8 mouse cellular contexts compared by ENCODE assay signal in genomic region chr2:117119291-117120245, GRCm38 (mm10). TPM values are rescaled to one million over a fixed set of nuclear protein-coding genes. Genes with fewer than 3 reads are reported as not detected.
A peak's percentile ranks its signal among the peaks of the same experiment; 100 is the strongest.
DNase-seq lines count a peak whose midpoint lies in the region; ATAC-seq and TF ChIP-seq lines count a peak whose summit lies in the region.

No protein-coding gene starts in this region.

- H3K36me3 ChIP-seq in hindbrain, postnatal 0 days (ENCODE audit: insufficient read depth, low read length) = no peaks in the 10 kb centered on the region

- WGBS in hindbrain, postnatal 0 days = 4% methylated on average over 30 of the region's 30 CpGs

- no peak for TF ChIP-seq CTCF in hindbrain, postnatal 0 days (IDR thresholded peaks at IDR 0.05; ENCODE audit: low read depth)
- TF ChIP-seq CTCF in left cerebral cortex, adult 2 months (IDR thresholded peaks at IDR 0.05) = no peak

- H3K27me3 ChIP-seq in hindbrain, postnatal 0 days (ENCODE audit: insufficient read depth, low read length) = no peaks in the 10 kb centered on the region

- peak overlapping the region; percentile 98 for H3K4me3 ChIP-seq in hindbrain, postnatal 0 days (ENCODE audit: low read length)
- peak overlapping the region; percentile 93 for H3K4me3 ChIP-seq in left cerebral cortex, adult 2 months

- peak; percentile 33 for ATAC-seq in common myeloid progenitor, adult 5-6 weeks (replicated peaks; ENCODE audit: low read depth, poor library complexity, severe bottlenecking)
- peak; percentile 44 for ATAC-seq in hindbrain, postnatal 0 days

- intact Hi-C loops in left cerebral cortex, adult 2 months (cut with DNase I) = loop anchor here (1.0 to 5.0 kb wide), 7 partner anchors 61 to 219 kb away; no protein-coding TSS in a partner anchor

- peak overlapping the region; percentile 99 for H3K27ac ChIP-seq in hindbrain, postnatal 0 days
- peak overlapping the region; percentile 100 for H3K27ac ChIP-seq in left cerebral cortex, adult 2 months

- 0 out of 2 replicates have a peak, but pooled peaks cover 5% of the 10 kb centered on the region for H3K4me1 ChIP-seq in hindbrain, postnatal 0 days (ENCODE audit: insufficient read depth, low read length)

- peak overlapping the region; percentile 100 for H3K9ac ChIP-seq in hindbrain, postnatal 0 days (replicated peaks; ENCODE audit: low read length)

- H3K4me2 ChIP-seq in hindbrain, postnatal 0 days (ENCODE audit: low read depth, low read length) = peak overlapping the region; percentile 66

- peak; percentile 86 for DNase-seq in adipocyte (ENCODE audit: low spot score)
- peak; percentile 51 to 68 for DNase-seq in gastrocnemius, adult 8-10 months (ENCODE audit: low spot score in 2 of 2)
- peak; percentile 88 for DNase-seq in hindbrain, postnatal 0 days (ENCODE audit: low spot score)
- DNase-seq in left cerebral cortex, adult 2 months (ENCODE audit: extremely low spot score in 1 of 2, low spot score in 2 of 2) = peak; percentile 82
- peak; percentile 81 to 88 for DNase-seq in lung, postnatal 4 days
- DNase-seq in right cerebral cortex, adult 2 months (ENCODE audit: low spot score in 2 of 2) = peak; percentile 86 to 91
- peak; percentile 53 for DNase-seq in urinary bladder, postnatal 25 days (ENCODE audit: low spot score)

- H3K9me3 ChIP-seq in hindbrain, postnatal 0 days (ENCODE audit: low read length) = no peaks in the 10 kb centered on the region

RNA-seq across cellular contexts. Expression of gene Spred1, which starts 1.6 kb away (rescaled TPM):
- 44.4 and 47.9 TPM in 2 replicates for total RNA-seq in common myeloid progenitor, adult 5-6 weeks (2017)
- total RNA-seq in gastrocnemius, adult 8-10 months (2022) = 1 to 10 TPM; 4.4 to 6.0 (median 5.2) TPM
- total RNA-seq in hindbrain, postnatal 0 days (2014; rRNA removed) = 50.0 and 57.1 TPM in 2 replicates
- 15.3 and 15.5 TPM in 2 replicates for polyA plus RNA-seq in hindbrain, postnatal 0 days (2015; fragmentation: Nextera tagmentation; extraction: Ambion mirVana)
- 100 to 1,000 TPM; 164 to 174 TPM for total RNA-seq in left cerebral cortex, adult 2 months (2021)

Comparison
In these comparisons a context has a peak if more than half of its experiments do, and no peak if none do; other contexts are left out.
1. Peak in every context shown above with its lines: DNase-seq, ATAC-seq, H3K4me3 ChIP-seq and H3K27ac ChIP-seq.